Mouse (Mus musculus): ENCODE data around the gene Gm14124. TPM values are rescaled to one million over a fixed set of nuclear protein-coding genes. Genes with fewer than 3 reads are reported as not detected.
"Not testable (repeated sequence)": the region's sequence is repeated elsewhere in the genome, so short reads cannot be mapped to it uniquely, and the experiment has no call there.

The Gm14124 gene
- polyA plus RNA-seq, 1 experiment from 2014 or later = not detected

- WGBS = 89% methylated on average over 10 of the region's 10 CpGs
- H3K4me3 ChIP-seq (replicated peaks; ENCODE audit: low read length) = no peak overlapping the region
- H3K36me3 ChIP-seq (ENCODE audit: control insufficient read depth, insufficient read depth) = no peaks in the 10 kb centered on the region
- 0 out of 2 replicates have a peak, but pooled peaks cover 3% of the 10 kb centered on the region for H3K4me1 ChIP-seq (replicated peaks; ENCODE audit: control insufficient read depth, insufficient read depth, low read length)
- no peak overlapping the region for H3K9ac ChIP-seq (replicated peaks; ENCODE audit: low read depth, low read length)
- H3K4me2 ChIP-seq (ENCODE audit: low read length) = no peak overlapping the region
- no peaks in the 10 kb centered on the region for H3K9me3 ChIP-seq (ENCODE audit: control insufficient read depth, low read length)
- ATAC-seq = no peak
- H3K27ac ChIP-seq (ENCODE audit: low read length) = no peak overlapping the region
- H3K27me3 ChIP-seq (replicated peaks; ENCODE audit: control insufficient read depth, insufficient read depth, low read length) = no peaks in the 10 kb centered on the region
Measured at GRCm38 (mm10) chr2:150307183-150307773, 50.0 kb downstream of the Gm14124 start.

- H3K4me1 ChIP-seq (replicated peaks; ENCODE audit: control insufficient read depth, insufficient read depth, low read length); H3K9me3 ChIP-seq (ENCODE audit: control insufficient read depth, low read length); H3K36me3 ChIP-seq (ENCODE audit: control insufficient read depth, insufficient read depth); H3K27me3 ChIP-seq (replicated peaks; ENCODE audit: control insufficient read depth, insufficient read depth, low read length); H3K27ac ChIP-seq (ENCODE audit: low read length): not testable (repeated sequence)
- H3K9ac ChIP-seq (replicated peaks; ENCODE audit: low read depth, low read length) = peak overlapping the region; percentile 56
- peak overlapping the region; percentile 57 for H3K4me3 ChIP-seq (replicated peaks; ENCODE audit: low read length)
- peak; percentile 99 for ATAC-seq
- WGBS = 21% methylated on average over 18 of the region's 19 CpGs
- H3K4me2 ChIP-seq (ENCODE audit: low read length) = peak overlapping the region; percentile 56
Measured at GRCm38 (mm10) chr2:150310952-150311884, 53.9 kb downstream of the Gm14124 start.

- Histone ChIP-seq H3K4me1 (replicated peaks; ENCODE audit: control insufficient read depth, insufficient read depth, low read length) (no peaks in the 10 kb centered on the region), H3K9ac (replicated peaks; ENCODE audit: low read depth, low read length) (no peak overlapping the region), H3K27me3 (replicated peaks; ENCODE audit: control insufficient read depth, insufficient read depth, low read length) (no peaks in the 10 kb centered on the region), H3K27ac (ENCODE audit: low read length) (no peak overlapping the region), H3K4me2 (ENCODE audit: low read length) (no peak overlapping the region), H3K36me3 (ENCODE audit: control insufficient read depth, insufficient read depth) (no peaks in the 10 kb centered on the region; the same call in 1 of the 2 replicates), H3K9me3 (ENCODE audit: control insufficient read depth, low read length) (peaks cover 17% of the 10 kb centered on the region), H3K4me3 (replicated peaks; ENCODE audit: low read length) (no peak overlapping the region)
- ATAC-seq = no peak
Measured at GRCm38 (mm10) chr2:150316140-150316539, 58.8 kb downstream of the Gm14124 start.

GRCm38 (mm10) chr2:150318973-150319372 lies 61.7 kb downstream of the Gm14124 start:
- no peaks in the 10 kb centered on the region for H3K27me3 ChIP-seq (replicated peaks; ENCODE audit: control insufficient read depth, insufficient read depth, low read length)
- H3K9ac ChIP-seq (replicated peaks; ENCODE audit: low read depth, low read length) = no peak overlapping the region
- no peak overlapping the region for H3K4me2 ChIP-seq (ENCODE audit: low read length)
- no peaks in the 10 kb centered on the region for H3K4me1 ChIP-seq (replicated peaks; ENCODE audit: control insufficient read depth, insufficient read depth, low read length)
- peaks cover 29% of the 10 kb centered on the region for H3K9me3 ChIP-seq (ENCODE audit: control insufficient read depth, low read length)
- no peak overlapping the region for H3K4me3 ChIP-seq (replicated peaks; ENCODE audit: low read length)
- no peak for ATAC-seq
- 97% methylated on average over 1 of the region's 1 CpGs for WGBS
- no peak overlapping the region for H3K27ac ChIP-seq (ENCODE audit: low read length)
- H3K36me3 ChIP-seq (ENCODE audit: control insufficient read depth, insufficient read depth) = peaks cover 4% of the 10 kb centered on the region

Other genes with a start within 250 kb of the Gm14124 start
- 12.2 and 13.1 TPM in 2 replicates for gene Zfp120, start 120.8 kb upstream of the Gm14124 start, polyA plus RNA-seq (2015; fragmentation: Nextera tagmentation; extraction: Ambion mirVana)
- not detected in 2 replicates for gene Gm10770, start 77.8 kb upstream of the Gm14124 start, polyA plus RNA-seq (2015; fragmentation: Nextera tagmentation; extraction: Ambion mirVana)
- gene Gm14139, start 75.8 kb upstream of the Gm14124 start, polyA plus RNA-seq (2015; fragmentation: Nextera tagmentation; extraction: Ambion mirVana) = not detected in 2 replicates
- 11.7 and 13.3 TPM in 2 replicates for gene Zfp937, start 39.4 kb upstream of the Gm14124 start, polyA plus RNA-seq (2015; fragmentation: Nextera tagmentation; extraction: Ambion mirVana)
- gene Gm21994, start 1.9 kb upstream of the Gm14124 start, polyA plus RNA-seq (2015; fragmentation: Nextera tagmentation; extraction: Ambion mirVana) = 3.3 and 4.9 TPM in 2 replicates
- 1.1 and 3.1 TPM in 2 replicates for gene Gm10130, start 66.2 kb downstream of the Gm14124 start, polyA plus RNA-seq (2015; fragmentation: Nextera tagmentation; extraction: Ambion mirVana)
- 16.0 and 17.0 TPM in 2 replicates for gene 3300002I08Rik, start 105.2 kb downstream of the Gm14124 start, polyA plus RNA-seq (2015; fragmentation: Nextera tagmentation; extraction: Ambion mirVana)
- gene Zfp442, start 194.0 kb downstream of the Gm14124 start, polyA plus RNA-seq (2015; fragmentation: Nextera tagmentation; extraction: Ambion mirVana) = 8.7 and 10.0 TPM in 2 replicates
- gene Zfp345, start 227.6 kb downstream of the Gm14124 start, polyA plus RNA-seq (2015; fragmentation: Nextera tagmentation; extraction: Ambion mirVana) = not detected in 2 replicates